Mouse (Mus musculus): ENCODE data around the gene Ccr6. TPM values are rescaled to one million over a fixed set of nuclear protein-coding genes. Genes with fewer than 3 reads are reported as not detected.

Gene Ccr6
- polyA plus RNA-seq, 1 experiment: 2.2 TPM

DNA sequence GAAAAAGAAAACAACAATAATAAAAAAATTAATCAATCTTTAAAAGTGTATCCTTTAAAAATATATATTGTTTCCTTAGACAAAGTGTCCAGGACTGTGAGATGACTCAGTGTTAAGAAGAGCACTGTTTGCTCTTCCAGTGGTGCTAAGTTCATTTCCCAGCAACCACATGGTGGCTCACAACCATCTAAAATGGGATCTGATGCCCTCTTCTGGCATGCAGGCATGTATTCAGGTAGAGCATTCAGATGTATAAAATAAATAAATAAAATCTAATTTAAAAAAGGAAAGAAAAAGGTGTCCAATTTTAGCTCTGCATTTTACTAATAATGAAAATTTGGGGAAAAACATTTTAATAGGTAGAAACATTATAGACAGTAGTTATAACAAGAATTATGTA, 60.0 kb downstream of the Ccr6 start:
- Histone ChIP-seq H3K36me3 (ENCODE audit: control insufficient read depth, insufficient read depth, low read length) (peaks cover 7% of the 10 kb centered on the region), H3K4me1 (ENCODE audit: control insufficient read depth, insufficient read depth, low read length) (peaks cover 3% of the 10 kb centered on the region), H3K4me3 (ENCODE audit: insufficient read depth, low read depth, low read length) (no peak overlapping the region), H3K27ac (ENCODE audit: insufficient read depth, low read depth, low read length) (no peak overlapping the region), H3K27me3 (replicated peaks; ENCODE audit: control insufficient read depth, insufficient read depth, low read length) (no peaks in the 10 kb centered on the region)
- peak; percentile 18; the same call in 1 of the 2 replicates for TF ChIP-seq CTCF (conservative IDR thresholded peaks at IDR 0.05; ENCODE audit: insufficient read depth, insufficient read length, low read depth, low read length)
- TF ChIP-seq POLR2A (IDR thresholded peaks at IDR 0.05; ENCODE audit: low read depth, low read length): no peak
- no peak for DNase-seq

DNA sequence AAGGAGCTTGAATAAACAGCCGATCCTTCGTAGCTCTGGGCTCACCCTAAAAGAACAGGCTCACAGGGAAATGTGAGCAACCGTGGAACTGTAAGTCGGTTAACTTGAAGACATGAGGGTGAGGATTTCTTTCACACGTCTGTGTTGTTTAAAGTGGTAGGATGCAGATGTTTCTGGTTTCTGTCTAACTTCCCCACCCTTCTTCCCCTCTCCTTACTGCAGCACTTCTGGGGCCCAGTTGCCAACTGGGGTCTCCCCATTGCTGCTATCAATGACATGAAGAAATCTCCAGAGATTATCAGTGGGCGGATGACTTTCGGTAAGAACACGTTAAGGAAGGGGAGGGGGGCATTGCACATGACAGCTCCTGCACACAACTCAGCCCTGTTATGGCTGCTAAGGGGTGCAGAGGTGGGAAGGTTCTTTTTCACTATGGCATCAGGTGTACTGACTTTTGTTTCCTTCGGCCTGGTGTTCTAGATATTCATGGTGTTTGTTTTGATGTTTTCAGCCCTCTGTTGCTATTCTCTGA, 60.5 kb downstream of the Ccr6 start:
- H3K27me3 ChIP-seq (replicated peaks; ENCODE audit: control insufficient read depth, insufficient read depth, low read length): no peaks in the 10 kb centered on the region
- TF ChIP-seq POLR2A (IDR thresholded peaks at IDR 0.05; ENCODE audit: low read depth, low read length): no peak
- TF ChIP-seq CTCF (conservative IDR thresholded peaks at IDR 0.05; ENCODE audit: insufficient read depth, insufficient read length, low read depth, low read length): no peak
- 78% methylated on average over 9 of the region's 9 CpGs for WGBS
- no peak overlapping the region for H3K4me3 ChIP-seq (ENCODE audit: insufficient read depth, low read depth, low read length)
- H3K36me3 ChIP-seq (ENCODE audit: control insufficient read depth, insufficient read depth, low read length): peaks cover 7% of the 10 kb centered on the region
- H3K4me1 ChIP-seq (ENCODE audit: control insufficient read depth, insufficient read depth, low read length): no peaks in the 10 kb centered on the region; the same call in none of the 2 replicates
- no peak overlapping the region for H3K27ac ChIP-seq (ENCODE audit: insufficient read depth, low read depth, low read length)
- no peak for DNase-seq

DNA sequence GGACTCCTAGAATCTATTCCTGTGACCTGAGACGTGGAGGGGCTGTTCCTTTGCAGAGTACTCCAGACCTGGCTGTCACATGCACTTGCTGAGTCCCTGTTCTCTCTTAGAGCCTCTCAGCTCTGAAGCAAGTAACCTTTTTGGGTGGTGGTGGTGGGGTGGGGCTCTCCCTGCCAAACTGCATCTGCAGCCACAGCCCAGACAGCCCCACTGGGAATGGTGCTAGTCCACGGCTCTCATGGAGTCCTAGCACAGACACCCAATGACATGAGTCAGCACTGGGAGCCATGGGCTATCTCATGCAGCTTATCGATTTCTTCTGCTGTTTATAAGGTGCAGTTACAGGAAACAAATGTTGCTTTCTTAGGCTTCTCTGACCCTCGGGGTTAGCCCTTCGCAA, 61.9 kb downstream of the Ccr6 start:
- Histone ChIP-seq H3K27ac (ENCODE audit: insufficient read depth, low read depth, low read length) (no peak overlapping the region), H3K4me3 (ENCODE audit: insufficient read depth, low read depth, low read length) (no peak overlapping the region), H3K27me3 (replicated peaks; ENCODE audit: control insufficient read depth, insufficient read depth, low read length) (no peaks in the 10 kb centered on the region), H3K36me3 (ENCODE audit: control insufficient read depth, insufficient read depth, low read length) (peaks cover 7% of the 10 kb centered on the region), H3K4me1 (ENCODE audit: control insufficient read depth, insufficient read depth, low read length) (no peaks in the 10 kb centered on the region)
- DNase-seq: no peak
- 82% methylated on average over 5 of the region's 5 CpGs for WGBS
- TF ChIP-seq CTCF (conservative IDR thresholded peaks at IDR 0.05; ENCODE audit: insufficient read depth, insufficient read length, low read depth, low read length): no peak
- TF ChIP-seq POLR2A (IDR thresholded peaks at IDR 0.05; ENCODE audit: low read depth, low read length): no peak

DNA sequence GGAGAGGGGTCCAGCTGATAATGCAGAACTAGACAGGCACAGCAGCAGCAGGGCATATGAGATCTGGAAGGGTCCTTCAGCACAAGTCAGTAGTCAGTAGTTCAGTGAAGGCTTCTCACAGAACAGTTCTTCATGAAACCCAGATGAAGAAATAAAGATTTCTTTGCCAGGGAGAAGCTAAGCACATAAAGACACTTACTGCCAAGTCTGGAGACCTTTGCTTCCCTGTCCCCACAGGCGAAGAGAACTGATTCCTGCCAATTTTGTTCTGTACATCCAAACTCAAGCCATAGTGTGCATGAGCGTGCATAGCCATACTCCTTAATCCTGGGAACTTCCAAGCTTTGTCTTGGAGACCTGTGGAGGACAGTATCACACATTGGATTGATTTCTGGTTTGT, 62.4 kb downstream of the Ccr6 start:
- TF ChIP-seq POLR2A (IDR thresholded peaks at IDR 0.05; ENCODE audit: low read depth, low read length) (no peak), CTCF (conservative IDR thresholded peaks at IDR 0.05; ENCODE audit: insufficient read depth, insufficient read length, low read depth, low read length) (no peak)
- DNase-seq: no peak
- no peak overlapping the region for H3K4me3 ChIP-seq (ENCODE audit: insufficient read depth, low read depth, low read length)
- H3K27me3 ChIP-seq (replicated peaks; ENCODE audit: control insufficient read depth, insufficient read depth, low read length): no peaks in the 10 kb centered on the region
- no peak overlapping the region for H3K27ac ChIP-seq (ENCODE audit: insufficient read depth, low read depth, low read length)
- no peaks in the 10 kb centered on the region for H3K4me1 ChIP-seq (ENCODE audit: control insufficient read depth, insufficient read depth, low read length)
- WGBS: 89% methylated on average over 2 of the region's 2 CpGs
- H3K36me3 ChIP-seq (ENCODE audit: control insufficient read depth, insufficient read depth, low read length): peaks cover 7% of the 10 kb centered on the region

DNA sequence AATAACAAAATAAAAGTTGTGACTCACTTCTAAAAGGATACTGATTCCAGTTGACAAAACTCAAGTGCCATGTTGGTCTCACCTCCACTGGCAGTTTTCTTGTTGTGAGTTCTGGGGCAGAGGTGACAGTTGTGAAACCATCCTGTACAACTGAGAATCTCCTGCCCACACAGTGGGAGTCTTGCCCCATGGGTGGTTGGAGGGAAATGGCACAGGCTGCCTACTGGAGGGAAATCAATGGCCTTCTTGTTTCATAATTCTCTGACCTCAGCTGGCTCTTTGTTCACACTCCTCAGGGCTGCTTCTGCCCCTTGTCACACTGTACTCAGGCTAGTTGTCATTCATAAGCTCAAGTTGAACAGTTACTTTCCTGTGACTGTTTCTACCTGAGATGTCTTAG, 63.7 kb downstream of the Ccr6 start:
- H3K36me3 ChIP-seq (ENCODE audit: control insufficient read depth, insufficient read depth, low read length): peaks cover 7% of the 10 kb centered on the region
- no peak for DNase-seq
- no peaks in the 10 kb centered on the region for H3K27me3 ChIP-seq (replicated peaks; ENCODE audit: control insufficient read depth, insufficient read depth, low read length)
- no peak for TF ChIP-seq POLR2A (IDR thresholded peaks at IDR 0.05; ENCODE audit: low read depth, low read length)
- TF ChIP-seq CTCF (conservative IDR thresholded peaks at IDR 0.05; ENCODE audit: insufficient read depth, insufficient read length, low read depth, low read length): no peak; the same call in 1 of the 2 replicates
- no peak overlapping the region for H3K4me3 ChIP-seq (ENCODE audit: insufficient read depth, low read depth, low read length)
- H3K4me1 ChIP-seq (ENCODE audit: control insufficient read depth, insufficient read depth, low read length): no peaks in the 10 kb centered on the region
- no peak overlapping the region for H3K27ac ChIP-seq (ENCODE audit: insufficient read depth, low read depth, low read length)

DNA sequence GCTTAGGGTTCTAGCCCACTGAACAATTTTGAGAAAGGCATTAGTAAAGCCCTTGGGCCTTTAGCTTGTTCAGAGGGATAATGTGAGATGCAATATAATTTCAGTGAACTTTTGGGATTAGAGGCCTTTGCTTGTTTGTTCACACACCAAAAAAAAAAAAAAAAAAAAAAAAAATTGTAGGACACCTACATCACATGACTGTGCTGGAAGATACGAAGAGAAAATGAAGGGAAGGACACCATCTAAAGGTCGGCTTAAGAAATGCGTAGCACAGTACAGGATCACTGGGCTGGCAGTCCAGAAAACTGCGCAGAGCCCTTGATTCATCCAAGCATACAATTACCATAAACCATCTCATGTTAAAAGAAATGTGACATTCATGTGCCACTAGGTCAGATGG, 65.7 kb downstream of the Ccr6 start:
- H3K27ac ChIP-seq (ENCODE audit: insufficient read depth, low read depth, low read length): no peak overlapping the region

DNA sequence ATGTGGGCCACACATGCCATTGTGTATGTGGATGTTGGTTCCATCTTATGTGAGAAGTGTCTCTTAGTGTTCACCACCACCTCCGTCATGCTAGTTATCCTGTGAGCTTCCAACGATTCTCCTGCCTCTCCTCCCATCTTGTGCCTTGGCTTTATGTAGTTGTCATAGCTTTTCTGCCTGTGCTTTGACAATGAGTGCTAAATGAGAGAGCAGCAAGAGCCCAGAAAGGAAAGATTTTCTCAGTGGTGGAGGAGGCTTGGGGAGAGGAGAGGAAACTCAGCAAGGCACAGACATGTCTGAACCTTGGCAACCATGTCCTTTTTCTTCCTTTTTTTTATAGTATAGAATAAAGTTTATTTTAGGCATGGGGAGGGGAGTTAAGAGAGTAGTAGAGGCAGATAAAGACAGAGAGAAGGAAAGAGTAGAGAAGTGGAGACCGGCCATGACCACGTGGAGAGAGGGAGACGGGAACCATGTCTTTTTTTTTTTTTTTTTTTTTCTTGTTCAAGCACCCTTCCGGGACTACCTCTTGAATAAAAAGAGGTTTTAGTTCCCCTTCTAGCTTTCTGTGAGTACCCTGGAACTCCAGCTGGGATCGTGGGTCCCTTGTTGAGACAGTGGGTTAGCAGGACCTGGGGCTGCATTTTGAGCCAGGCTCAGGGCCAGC, 67.1 kb downstream of the Ccr6 start:
- no peak overlapping the region for H3K27ac ChIP-seq (ENCODE audit: insufficient read depth, low read depth, low read length)
- H3K36me3 ChIP-seq (ENCODE audit: control insufficient read depth, insufficient read depth, low read length): peaks cover 2% of the 10 kb centered on the region
- TF ChIP-seq CTCF (conservative IDR thresholded peaks at IDR 0.05; ENCODE audit: insufficient read depth, insufficient read length, low read depth, low read length) (no peak), POLR2A (IDR thresholded peaks at IDR 0.05; ENCODE audit: low read depth, low read length) (no peak)
- no peaks in the 10 kb centered on the region for H3K27me3 ChIP-seq (replicated peaks; ENCODE audit: control insufficient read depth, insufficient read depth, low read length)
- DNase-seq: no peak
- WGBS: 77% methylated on average over 7 of the region's 7 CpGs
- H3K4me3 ChIP-seq (ENCODE audit: insufficient read depth, low read depth, low read length): no peak overlapping the region
- H3K4me1 ChIP-seq (ENCODE audit: control insufficient read depth, insufficient read depth, low read length): no peaks in the 10 kb centered on the region; the same call in 1 of the 2 replicates

More for the DNA sequence above, 65.7 kb downstream of the Ccr6 start:
- 74% methylated on average over 4 of the region's 4 CpGs for WGBS
- Histone ChIP-seq H3K4me3 (ENCODE audit: insufficient read depth, low read depth, low read length) (no peak overlapping the region), H3K36me3 (ENCODE audit: control insufficient read depth, insufficient read depth, low read length) (peaks cover 2% of the 10 kb centered on the region), H3K4me1 (ENCODE audit: control insufficient read depth, insufficient read depth, low read length) (no peaks in the 10 kb centered on the region; the same call in 1 of the 2 replicates), H3K27me3 (replicated peaks; ENCODE audit: control insufficient read depth, insufficient read depth, low read length) (no peaks in the 10 kb centered on the region)
- TF ChIP-seq CTCF (conservative IDR thresholded peaks at IDR 0.05; ENCODE audit: insufficient read depth, insufficient read length, low read depth, low read length) (no peak), POLR2A (IDR thresholded peaks at IDR 0.05; ENCODE audit: low read depth, low read length) (no peak)
- no peak for DNase-seq

Data from kidney, adult 2 months (tissue).